Mouse (Mus musculus) heart, embryonic 15.5 days (tissue): ENCODE results near the gene Cox8a. TPM values are rescaled to one million over a fixed set of nuclear protein-coding genes. Genes with fewer than 3 reads are reported as not detected.

Experiments used
- ATAC-seq: fragments of 200-750 bp; cut with Nextera tagmentation; replicated peaks from 2 replicates; pipeline ENCODE4 v1.8.0; 2017; ENCODE audit warnings: low read depth, moderate TSS enrichment; ENCODE audit not compliant: insufficient number of reproducible peaks, insufficient read depth, low FRiP score
- H3K27ac ChIP-seq: fragments of 300-500 bp; sonication (generic); 2 replicates; pipeline ENCODE4 v1.5.1; 2015; ENCODE audit warnings: mild to moderate bottlenecking, inconsistent platforms
- H3K27me3 ChIP-seq: fragments of 300-500 bp; sonication (generic); 2 replicates; pipeline ENCODE4 v1.6.1; 2015; ENCODE audit warnings: inconsistent platforms
- H3K36me3 ChIP-seq: fragments of 300-500 bp; sonication (generic); 2 replicates; pipeline ENCODE4 v1.6.1; 2015; ENCODE audit warnings: mild to moderate bottlenecking, inconsistent platforms
- H3K4me1 ChIP-seq: fragments of 300-500 bp; sonication (generic); replicated peaks from 2 replicates; pipeline ENCODE4 v1.6.1; 2015; ENCODE audit warnings: inconsistent platforms
- H3K4me2 ChIP-seq: fragments of 300-500 bp; sonication (generic); 2 replicates; pipeline ENCODE4 v1.6.1; 2015; ENCODE audit warnings: inconsistent platforms, mild to moderate bottlenecking, moderate library complexity
- H3K4me3 ChIP-seq: fragments of 300-500 bp; sonication (generic); 2 replicates; pipeline ENCODE4 v1.5.1; 2015; ENCODE audit warnings: mild to moderate bottlenecking, inconsistent platforms
- H3K9ac ChIP-seq: fragments of 300-500 bp; sonication (generic); 2 replicates; pipeline ENCODE4 v1.6.1; 2015; ENCODE audit warnings: mild to moderate bottlenecking, inconsistent platforms
- H3K9me3 ChIP-seq: fragments of 300-500 bp; sonication (generic); replicated peaks from 2 replicates; pipeline ENCODE4 v1.6.1; 2016; ENCODE audit warnings: inconsistent platforms
- WGBS: fragments of 180-500 bp; shearing (Covaris S2); methylation state at CpG from one replicate; pipeline ENCODE4 v1.1.7; 2015; ENCODE audit warnings: mixed read lengths; 5-methylcytosine and 5-hydroxymethylcytosine counted together
- polyA plus RNA-seq: library from polyadenylated mRNA; unstranded; fragments of >200 nt; fragmentation: Nextera tagmentation; extraction: Ambion mirVana; gene quantifications from 2 replicates; pipeline ENCODE4 v1.2.1, GENCODE M21; 2015

Cox8a gene
- polyA plus RNA-seq, 1 experiment from 2014 or later, result 2,028 TPM

DNA sequence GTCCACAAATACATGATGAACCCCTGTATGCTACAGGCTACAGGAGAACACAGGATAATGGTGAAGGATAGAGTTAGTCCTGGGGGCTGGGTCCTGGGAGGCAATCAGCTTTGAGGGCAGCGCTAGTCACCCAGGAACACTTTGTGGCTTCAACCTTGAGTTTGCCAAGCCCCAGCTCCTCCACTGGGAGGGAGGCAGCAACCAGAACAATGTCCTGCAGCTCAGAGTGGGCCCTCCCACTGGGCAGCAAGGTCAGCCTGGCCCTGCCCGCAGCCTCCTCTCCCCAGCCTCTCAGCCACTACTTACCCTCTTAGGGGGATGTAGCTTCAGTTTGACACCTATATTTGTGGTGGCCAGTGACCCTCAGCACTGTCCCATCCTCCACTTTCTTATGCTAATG lies 49.0 kb downstream of the Cox8a start:
- Histone ChIP-seq H3K4me1 (peaks cover 42% of the 10 kb centered on the region), H3K9ac (no peak overlapping the region), H3K27ac (no peak overlapping the region), H3K4me3 (no peak overlapping the region), H3K36me3 (no peaks in the 10 kb centered on the region), H3K27me3 (peaks cover 52% of the 10 kb centered on the region), H3K4me2 (no peak overlapping the region), H3K9me3 (no peaks in the 10 kb centered on the region)
- no peak for ATAC-seq
- 53% methylated on average over 2 of the region's 2 CpGs for WGBS

GRCm38 (mm10) chr19:7166767-7167166 lies 50.6 kb downstream of the Cox8a start:
- ATAC-seq, result no peak
- peak overlapping the region; percentile 100; the same call in 1 of the 2 replicates for H3K4me2 ChIP-seq
- WGBS, result 21% methylated on average over 6 of the region's 6 CpGs
- H3K27me3 ChIP-seq, result peaks cover 61% of the 10 kb centered on the region
- no peaks in the 10 kb centered on the region for H3K9me3 ChIP-seq
- H3K4me1 ChIP-seq, result peaks cover 33% of the 10 kb centered on the region
- H3K4me3 ChIP-seq, result no peak overlapping the region
- H3K36me3 ChIP-seq, result no peaks in the 10 kb centered on the region
- H3K27ac ChIP-seq, result no peak overlapping the region
- H3K9ac ChIP-seq, result no peak overlapping the region

- Histone ChIP-seq H3K9me3 (no peaks in the 10 kb centered on the region), H3K27ac (no peak overlapping the region), H3K4me2 (peak overlapping the region; percentile 100), H3K27me3 (peaks cover 61% of the 10 kb centered on the region), H3K36me3 (no peaks in the 10 kb centered on the region), H3K9ac (peak overlapping the region; percentile 60), H3K4me3 (peak overlapping the region; percentile 73), H3K4me1 (peaks cover 28% of the 10 kb centered on the region)
- WGBS, result 6% methylated on average over 9 of the region's 15 CpGs
- ATAC-seq, result no peak
Measured at GRCm38 (mm10) chr19:7166200-7166711, 51.2 kb downstream of the Cox8a start.

GRCm38 (mm10) chr19:7165509-7166199 lies 51.8 kb downstream of the Cox8a start:
- H3K27me3 ChIP-seq, result peaks cover 61% of the 10 kb centered on the region
- H3K4me1 ChIP-seq, result peaks cover 30% of the 10 kb centered on the region
- ATAC-seq, result no peak
- peak overlapping the region; percentile 73 for H3K4me3 ChIP-seq
- H3K27ac ChIP-seq, result no peak overlapping the region
- no peaks in the 10 kb centered on the region for H3K9me3 ChIP-seq
- peak overlapping the region; percentile 60 for H3K9ac ChIP-seq
- H3K4me2 ChIP-seq, result peak overlapping the region; percentile 100
- 1% methylated on average over 70 of the region's 105 CpGs for WGBS
- no peaks in the 10 kb centered on the region for H3K36me3 ChIP-seq

Other genes with a start within 250 kb of the Cox8a start
- 136 and 138 TPM in 2 replicates for gene Ppp1r14b, start 242.6 kb downstream of the Cox8a start, polyA plus RNA-seq
- 16.4 and 25.3 TPM in 2 replicates for gene Plcb3, start 241.1 kb downstream of the Cox8a start, polyA plus RNA-seq
- 77.0 and 91.2 TPM in 2 replicates for gene Fkbp2, start 237.1 kb downstream of the Cox8a start, polyA plus RNA-seq
- 133 and 149 TPM in 2 replicates for gene Vegfb, start 230.0 kb downstream of the Cox8a start, polyA plus RNA-seq
- 37.9 and 39.1 TPM in 2 replicates for gene Dnajc4, start 225.0 kb downstream of the Cox8a start, polyA plus RNA-seq
- gene Nudt22, start 221.5 kb downstream of the Cox8a start, polyA plus RNA-seq, result 29.9 TPM in 2 replicates
- 17.4 and 18.0 TPM in 2 replicates for gene Trpt1, start 221.5 kb downstream of the Cox8a start, polyA plus RNA-seq
- gene Fermt3, start 198.1 kb downstream of the Cox8a start, polyA plus RNA-seq, result 6.5 and 18.3 TPM in 2 replicates
- 168 and 203 TPM in 2 replicates for gene Stip1, start 177.6 kb downstream of the Cox8a start, polyA plus RNA-seq
- 49.1 and 57.6 TPM in 2 replicates for gene Macrod1, start 160.8 kb downstream of the Cox8a start, polyA plus RNA-seq
- gene Flrt1, start 111.9 kb downstream of the Cox8a start, polyA plus RNA-seq, result 1.3 and 2.5 TPM in 2 replicates
- gene Otub1, start 11.3 kb downstream of the Cox8a start, polyA plus RNA-seq, result 122 and 135 TPM in 2 replicates
- 48.2 and 56.2 TPM in 2 replicates for gene Naa40, start 23.6 kb upstream of the Cox8a start, polyA plus RNA-seq
- 13.1 and 16.9 TPM in 2 replicates for gene Rcor2, start 49.7 kb upstream of the Cox8a start, polyA plus RNA-seq
- gene Mark2, start 124.2 kb upstream of the Cox8a start, polyA plus RNA-seq, result 26.4 and 38.1 TPM in 2 replicates
- 16.9 and 18.7 TPM in 2 replicates for gene Spindoc, start 165.4 kb upstream of the Cox8a start, polyA plus RNA-seq
- 3.3 and 4.7 TPM in 2 replicates for gene 2700081O15Rik, start 200.0 kb upstream of the Cox8a start, polyA plus RNA-seq